Mouse (Mus musculus): ENCODE data around the gene Fkbp6. TPM values are rescaled to one million over a fixed set of nuclear protein-coding genes. Genes with fewer than 3 reads are reported as not detected.

Gene Fkbp6
- total RNA-seq, 2 experiments from 2014 or later = 0.23 to 0.48 TPM

Small RNA genes lying within 50 kb of the gene (microRNA-seq; reads per million reads assigned to microRNA genes)
- gene Mir7033 = 1.6 reads per million

Other genes starting within 250 kb of the Fkbp6 start
- gene Tbl2, start 200.4 kb downstream of the Fkbp6 start, total RNA-seq (2021) = 10 to 100 TPM; 22.3 to 26.7 TPM
- 10 to 100 TPM; 44.6 to 52.1 TPM for gene Bcl7b, start 181.8 kb downstream of the Fkbp6 start, total RNA-seq (2021)
- gene Baz1b, start 162.8 kb downstream of the Fkbp6 start, total RNA-seq (2021) = 10 to 100 TPM; 67.4 to 76.4 TPM
- 1 to 10 TPM; 2.6 to 2.8 TPM for gene Fzd9, start 98.8 kb downstream of the Fkbp6 start, total RNA-seq (2021)
- under 1 TPM in 1 of 2 experiments, not detected in 1; 0.20 TPM for gene Trim50, start 3.3 kb upstream of the Fkbp6 start, total RNA-seq (2021)
- 10 to 100 TPM; 23.9 to 24.9 TPM for gene Nsun5, start 19.9 kb upstream of the Fkbp6 start, total RNA-seq (2021)
- gene Pom121, start 44.5 kb upstream of the Fkbp6 start, total RNA-seq (2021) = 10 to 100 TPM; 35.9 to 40.7 TPM
- 10 to 100 TPM; 44.4 TPM for gene Hip1, start 195.1 kb upstream of the Fkbp6 start, total RNA-seq (2021)
- not detected for gene Ccl26, start 213.5 kb upstream of the Fkbp6 start, total RNA-seq (2021)
- 1 to 10 TPM; 2.4 to 3.0 TPM for gene Ccl24, start 223.0 kb upstream of the Fkbp6 start, total RNA-seq (2021)